Mouse (Mus musculus): Measurements from ENCODE around the gene Pard3b.

Pard3b gene

DNA sequence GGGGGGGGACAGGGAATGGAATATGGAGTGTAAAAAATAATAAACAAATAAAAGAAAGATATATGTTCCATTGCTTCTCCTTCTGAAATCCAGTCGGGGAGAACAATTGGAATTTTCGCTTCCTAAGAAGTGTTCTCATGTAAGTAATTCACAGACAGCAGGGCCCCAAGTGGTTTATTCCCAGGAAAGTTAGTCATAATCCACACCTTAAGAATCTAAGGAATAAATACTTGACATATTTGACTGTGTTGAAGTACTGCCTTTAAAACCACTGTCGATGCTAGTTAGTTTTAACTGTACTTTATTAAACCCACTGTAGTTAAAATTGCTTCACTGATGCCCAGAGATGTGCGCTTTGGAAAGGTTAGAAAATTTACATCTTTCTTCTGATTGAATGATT lies 442.5 kb downstream of the Pard3b start:
- no peak for DNase-seq (ENCODE audit: low spot score in 2 of 2)

DNA sequence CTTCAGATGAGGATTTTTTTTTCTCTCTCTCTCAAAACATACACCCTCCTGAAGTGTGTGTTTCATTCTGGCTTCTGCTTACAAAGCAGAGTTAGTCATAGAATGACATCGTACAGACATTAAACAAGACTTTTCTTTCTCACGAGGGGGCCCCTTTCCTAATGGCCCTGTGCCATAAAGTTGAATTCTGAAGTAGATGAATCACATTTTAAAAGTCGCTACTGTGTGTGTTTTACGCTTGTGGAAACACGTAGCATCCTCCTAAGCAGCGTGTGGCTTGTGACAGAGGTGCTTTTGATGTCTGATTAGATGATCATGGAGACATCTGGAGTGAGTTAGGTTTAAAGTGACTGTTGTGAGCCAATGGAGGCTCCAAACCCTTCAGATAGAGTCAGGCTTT lies 447.4 kb downstream of the Pard3b start:
- DNase-seq (ENCODE audit: low spot score in 2 of 2) = no peak

DNA sequence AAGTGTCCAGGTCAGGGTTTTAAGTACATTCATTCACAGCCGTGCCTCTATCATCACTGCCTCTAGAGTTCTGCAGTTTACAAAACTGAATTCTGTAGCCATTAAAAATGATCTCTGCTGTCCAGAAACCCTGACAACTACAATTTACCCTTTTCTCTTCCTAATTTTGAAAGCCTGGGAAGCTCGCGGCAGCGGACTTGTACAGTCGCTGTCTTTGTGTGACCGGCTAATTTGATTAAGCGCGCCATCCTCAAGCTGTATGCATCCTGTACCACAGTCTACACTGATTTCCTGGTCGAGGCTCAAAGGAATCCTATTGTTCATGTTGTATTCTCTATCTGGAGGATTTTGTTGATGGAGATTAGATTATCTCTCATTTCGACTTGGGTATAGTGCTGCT lies 448.8 kb downstream of the Pard3b start:
- DNase-seq (ENCODE audit: low spot score in 2 of 2) = no peak

DNA sequence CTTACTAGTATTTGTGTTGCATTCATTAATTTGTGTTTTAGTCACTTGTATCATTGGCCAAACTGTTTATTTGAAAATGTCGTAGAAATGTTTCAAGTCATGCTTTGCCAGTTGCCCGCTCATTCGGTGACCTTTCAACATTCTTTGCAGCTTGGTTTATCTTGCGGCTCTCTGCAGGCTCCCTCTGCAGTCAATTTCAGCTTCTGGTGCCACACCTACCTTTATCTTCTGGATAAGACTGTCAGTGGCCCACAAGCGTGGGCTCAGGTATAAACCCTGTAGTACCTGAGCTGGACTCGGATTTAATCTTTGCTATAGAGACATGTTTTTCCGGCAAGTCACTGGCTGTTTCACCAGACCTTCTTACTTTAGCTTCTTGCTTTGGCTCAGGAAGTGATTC lies 456.3 kb downstream of the Pard3b start:
- DNase-seq (ENCODE audit: low spot score in 2 of 2) = no peak

DNA sequence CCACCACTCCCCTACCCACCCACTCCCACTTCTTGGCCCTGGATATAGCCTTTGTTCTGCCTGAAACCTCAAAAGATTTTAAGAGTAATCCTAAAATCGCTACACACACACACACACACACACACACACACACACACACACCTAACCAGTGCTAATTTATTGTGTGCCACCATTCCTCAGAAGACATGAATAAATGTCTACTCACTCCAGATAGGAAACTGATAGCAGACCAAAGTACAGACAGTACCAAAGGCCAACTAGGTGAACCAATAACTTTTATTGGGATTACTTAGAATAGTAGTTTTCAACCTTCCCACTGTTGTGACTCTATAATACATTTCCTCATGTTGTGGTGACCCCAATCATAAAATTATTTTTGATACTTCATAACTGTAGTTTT lies 483.8 kb downstream of the Pard3b start:
- no peak for DNase-seq (ENCODE audit: low spot score in 2 of 2)

DNA sequence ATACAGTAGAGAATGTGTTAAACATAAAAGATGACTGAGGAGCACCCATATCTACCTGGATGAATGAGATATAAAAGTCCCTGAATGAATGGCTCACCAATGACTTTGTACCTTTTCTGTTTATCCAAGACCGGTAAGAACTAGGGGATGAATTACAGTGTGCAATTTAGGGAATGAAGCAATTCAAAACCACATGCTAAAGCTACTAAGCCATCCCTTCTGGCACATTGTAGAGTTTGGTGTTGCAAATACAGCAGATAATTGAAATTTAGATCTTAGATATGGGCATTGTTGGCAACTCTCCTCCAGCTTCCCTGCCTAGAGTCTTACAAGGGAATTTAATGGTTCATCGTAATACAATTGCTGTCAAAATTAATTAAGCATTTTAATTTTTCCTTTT lies 490.6 kb downstream of the Pard3b start:
- no peak for DNase-seq (ENCODE audit: low spot score in 2 of 2)

DNA sequence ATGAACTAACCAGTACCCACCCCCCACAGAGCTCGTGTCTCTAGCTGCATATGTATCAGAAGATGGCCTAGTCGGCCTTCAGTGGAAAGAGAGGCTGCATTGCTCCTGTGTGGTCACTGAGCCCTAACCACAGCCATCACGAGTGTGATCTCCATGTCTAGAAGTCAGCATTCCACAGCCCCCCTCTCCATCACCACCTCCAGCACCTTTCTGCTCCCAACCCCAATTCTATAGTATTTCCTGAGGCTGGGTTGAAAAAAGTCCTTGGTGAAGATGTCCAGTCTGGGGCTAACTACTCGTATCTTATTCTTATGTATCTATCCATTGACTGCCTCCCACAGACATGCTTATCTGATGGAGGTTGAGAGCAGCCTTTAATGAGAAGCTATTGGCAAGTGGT lies 509.5 kb downstream of the Pard3b start:
- DNase-seq (ENCODE audit: low spot score in 2 of 2) = no peak

DNA sequence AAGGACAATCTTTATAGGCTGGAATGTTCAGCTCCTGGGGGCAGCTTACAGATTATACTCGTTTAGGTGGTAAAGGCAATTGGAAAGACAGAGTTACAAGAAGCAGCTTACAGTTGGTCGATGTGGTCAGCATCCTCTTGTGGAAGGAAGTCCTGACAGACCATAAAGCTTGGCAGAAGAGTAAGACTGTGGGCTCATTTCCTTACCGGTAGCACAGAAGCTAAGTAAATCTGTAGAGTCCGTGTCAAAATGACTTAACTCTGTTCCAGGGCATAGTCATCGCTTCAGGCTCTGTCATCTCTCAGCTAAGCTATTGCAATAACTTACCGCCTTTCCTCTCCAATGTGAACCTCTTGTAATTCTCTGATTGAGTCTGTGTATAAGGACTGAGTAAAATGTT lies 510.2 kb downstream of the Pard3b start:
- no peak for DNase-seq (ENCODE audit: low spot score in 2 of 2)

DNA sequence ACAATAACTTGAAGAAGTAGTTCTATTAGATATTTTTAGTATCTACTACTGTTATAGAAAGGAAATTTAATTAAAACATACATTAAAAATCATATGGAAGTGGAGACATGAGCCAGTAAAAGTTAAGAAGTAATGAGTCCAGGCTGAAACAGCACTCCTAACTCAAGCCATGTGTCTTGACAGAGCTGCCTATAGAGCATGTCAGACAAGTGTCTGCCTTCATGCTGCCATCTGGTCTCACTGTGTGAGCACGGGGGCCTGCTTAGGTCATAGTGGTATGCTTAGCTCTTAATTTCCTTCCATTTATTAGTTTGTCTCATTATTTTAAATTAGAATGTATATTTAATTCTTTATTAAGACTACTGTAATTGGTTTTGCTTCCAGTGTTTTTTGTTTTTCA lies 517.3 kb downstream of the Pard3b start:
- no peak for DNase-seq (ENCODE audit: low spot score in 2 of 2)

DNA sequence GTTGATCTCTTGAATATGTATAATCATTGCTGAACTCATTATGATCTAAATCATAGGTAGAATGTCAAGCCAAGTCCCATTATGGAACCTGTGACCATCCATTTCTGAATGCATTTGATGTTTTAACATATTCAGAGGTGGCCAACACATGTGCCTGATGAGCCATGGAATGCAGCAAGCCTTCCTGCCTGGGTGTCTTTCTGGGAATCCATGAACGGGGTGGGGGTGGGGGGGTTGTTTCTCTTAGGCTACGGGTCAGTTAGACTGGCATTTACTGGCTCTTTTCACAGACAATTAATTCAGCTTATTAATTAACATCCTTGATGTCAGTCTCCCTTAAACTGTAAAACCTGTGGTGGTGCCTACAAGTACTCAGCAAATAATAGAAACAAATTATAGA lies 521.0 kb downstream of the Pard3b start:
- DNase-seq (ENCODE audit: low spot score in 2 of 2) = no peak

DNA sequence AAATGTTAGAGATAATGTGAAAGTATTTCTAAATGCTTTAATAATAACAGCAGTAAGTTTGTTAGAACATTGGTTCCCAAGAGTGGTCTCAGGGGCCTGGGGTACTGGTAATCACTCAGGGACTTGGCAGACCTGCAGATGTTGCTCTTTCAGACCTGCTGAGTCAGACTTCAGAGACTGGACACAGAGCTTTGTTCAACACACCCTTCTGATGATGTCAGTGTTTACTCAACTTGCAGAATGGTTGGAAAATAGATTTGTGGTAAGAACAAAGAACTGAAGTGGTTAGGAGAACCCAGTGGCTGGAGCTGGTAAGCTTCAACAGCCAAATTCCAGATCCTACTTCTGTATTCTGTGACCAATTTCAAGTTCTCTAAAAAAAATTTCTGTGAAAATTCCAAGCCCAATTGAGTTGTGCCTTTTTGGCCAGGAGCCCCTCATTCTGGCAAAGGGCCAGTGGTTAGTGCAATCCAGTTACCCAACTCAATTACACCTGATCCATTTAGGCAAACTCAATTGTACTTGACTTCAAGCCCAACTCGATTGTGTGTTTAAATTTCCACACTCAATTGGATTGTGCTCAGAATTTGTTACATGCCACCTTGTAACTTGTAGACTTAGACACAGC lies 536.5 kb downstream of the Pard3b start:
- peak in 1 of 2 experiments; percentile 17 for DNase-seq (ENCODE audit: low spot score in 2 of 2)

DNA sequence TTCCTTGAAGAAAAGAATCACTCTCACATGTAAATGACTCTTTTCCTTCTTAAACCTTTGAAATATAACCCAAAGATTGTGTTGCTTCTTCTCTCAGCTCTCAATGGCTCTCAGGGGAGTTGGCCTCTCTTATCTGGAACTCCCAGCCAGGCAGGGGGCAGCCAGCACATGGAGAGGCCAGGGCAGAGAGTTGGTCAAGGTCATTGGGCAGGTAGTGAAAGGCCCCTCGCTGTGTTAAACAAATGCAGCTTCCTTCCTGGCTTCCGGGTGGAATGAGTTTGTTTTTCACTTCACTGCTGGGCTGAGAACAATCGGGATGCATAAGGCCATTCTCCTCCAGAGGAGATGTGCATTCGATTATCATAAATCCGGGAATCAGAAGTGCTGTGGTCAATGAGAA lies 543.0 kb downstream of the Pard3b start:
- DNase-seq (ENCODE audit: low spot score in 2 of 2) = no peak

DNA sequence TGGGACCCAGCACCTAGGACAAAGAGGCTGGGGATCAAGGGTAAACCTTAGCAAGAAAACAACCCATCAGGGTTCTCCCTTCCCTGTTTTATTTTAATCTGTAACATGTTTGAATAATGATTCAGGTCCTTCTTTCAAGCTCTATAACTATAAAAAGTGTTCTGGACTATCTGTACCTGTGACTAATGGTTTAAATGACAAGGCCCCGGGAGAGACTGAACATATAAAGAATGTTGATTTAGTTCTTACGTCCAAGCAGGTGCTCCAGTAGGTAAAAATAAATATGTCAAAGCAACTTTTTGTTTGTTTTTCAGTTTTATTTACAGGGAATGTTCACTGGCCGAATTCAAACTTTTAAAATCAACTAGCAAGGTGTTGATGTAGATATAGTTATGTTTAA lies 544.0 kb downstream of the Pard3b start:
- DNase-seq (ENCODE audit: low spot score in 2 of 2) = no peak

DNA sequence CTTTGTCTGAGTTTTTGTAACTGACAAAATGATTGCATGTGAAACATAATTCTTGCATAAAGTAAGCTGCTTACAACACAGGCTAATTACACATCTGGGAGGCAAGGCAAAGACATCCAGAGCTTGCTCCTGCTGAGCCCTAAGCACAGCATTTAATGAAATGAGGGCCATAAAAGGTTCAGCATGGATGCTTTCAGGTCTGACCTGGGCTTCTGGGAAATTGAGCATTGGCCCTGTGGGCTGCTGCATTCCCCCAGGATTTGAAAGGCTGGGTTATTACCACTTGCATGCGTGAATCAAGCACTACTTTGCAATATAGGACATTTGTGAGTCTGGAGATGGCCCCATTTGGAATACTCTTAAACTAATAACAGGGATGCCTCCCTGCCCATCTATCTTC lies 552.2 kb downstream of the Pard3b start:
- no peak for DNase-seq (ENCODE audit: low spot score in 2 of 2)

DNA sequence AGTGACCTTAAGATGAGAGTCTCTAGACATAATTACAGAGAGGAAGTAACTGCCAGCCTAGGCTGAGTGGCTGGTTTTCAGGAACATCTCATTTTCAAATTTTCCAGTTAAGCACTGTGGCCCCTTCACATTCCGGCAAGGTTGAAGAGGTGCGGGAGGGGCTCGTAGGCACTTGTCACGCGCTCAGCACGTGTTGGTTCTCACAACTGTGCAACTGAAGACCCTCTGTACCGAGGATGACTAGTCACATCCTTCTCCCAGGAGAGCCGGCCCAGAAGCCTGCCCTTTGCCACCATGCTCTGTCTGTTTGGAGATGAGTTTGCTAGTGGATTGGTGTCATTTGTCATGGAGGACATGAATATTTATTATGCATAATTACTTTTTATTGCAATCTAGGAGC lies 558.9 kb downstream of the Pard3b start:
- no peak for DNase-seq (ENCODE audit: low spot score in 2 of 2)

DNA sequence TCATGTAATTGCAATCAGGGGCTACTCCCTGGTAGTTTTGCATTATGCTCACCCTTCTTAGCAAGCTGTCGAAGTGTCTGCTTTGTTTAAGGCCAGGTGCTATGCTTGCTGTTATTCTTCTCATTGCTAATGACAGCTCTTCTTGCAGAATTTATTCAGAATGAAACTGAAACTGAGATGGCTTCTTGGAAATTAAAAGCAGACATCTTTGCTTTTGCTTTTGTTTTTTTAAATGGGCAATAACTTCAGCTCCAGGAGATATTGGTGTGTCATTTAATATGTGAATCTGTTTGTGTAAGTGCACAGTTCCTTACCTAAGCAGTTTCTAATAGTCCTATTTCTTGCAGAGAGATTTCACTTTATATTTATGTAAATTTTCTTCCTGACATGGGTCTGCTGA lies 562.3 kb downstream of the Pard3b start:
- DNase-seq (ENCODE audit: low spot score in 2 of 2) = no peak

DNA sequence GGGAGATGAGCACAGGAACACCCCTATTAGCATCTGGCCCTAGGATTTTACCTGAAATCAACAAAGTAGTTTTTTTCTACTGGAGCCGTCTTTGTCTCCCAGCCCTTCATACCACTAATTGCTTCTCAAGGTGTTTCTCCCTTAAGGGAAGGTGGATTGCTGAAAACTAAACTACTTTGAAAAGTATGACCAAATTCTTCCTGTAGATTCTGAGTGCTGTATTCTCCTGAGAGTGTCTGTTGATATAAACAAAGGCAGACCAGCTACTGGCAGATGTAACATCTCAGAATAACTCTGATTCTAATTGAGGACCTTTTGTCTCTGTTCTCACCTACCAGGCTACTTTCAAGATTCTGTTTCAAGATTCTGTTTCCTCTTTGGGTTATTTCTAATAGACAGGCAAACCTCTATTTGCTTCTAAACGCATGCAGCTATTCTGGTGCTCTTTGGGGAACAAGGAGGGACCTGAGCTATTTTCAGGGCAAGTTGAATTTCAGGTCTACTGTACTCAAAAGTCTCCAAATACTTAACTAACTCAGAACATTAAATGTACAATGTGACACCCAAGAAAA lies 563.1 kb downstream of the Pard3b start:
- no peak for DNase-seq (ENCODE audit: low spot score in 2 of 2)

DNA sequence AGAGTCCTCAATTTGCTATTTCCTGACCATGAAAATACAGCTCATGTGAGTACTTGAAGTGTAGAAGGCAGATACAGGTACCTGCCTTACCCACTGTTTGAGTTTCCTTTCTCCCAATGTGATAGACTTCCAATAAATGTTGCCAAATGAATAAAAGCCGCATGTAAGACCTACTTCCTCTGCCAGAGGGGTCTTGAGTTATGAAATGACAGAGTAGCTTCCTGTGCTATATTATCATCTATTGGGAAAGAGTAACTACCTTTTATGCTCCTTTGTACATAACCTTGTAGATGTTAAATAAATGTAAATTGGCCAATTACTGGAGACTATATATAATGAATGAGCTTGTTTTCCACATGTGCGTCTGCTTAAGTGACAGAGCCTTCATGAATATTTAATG lies 574.7 kb downstream of the Pard3b start:
- DNase-seq (ENCODE audit: low spot score in 2 of 2) = no peak

DNA sequence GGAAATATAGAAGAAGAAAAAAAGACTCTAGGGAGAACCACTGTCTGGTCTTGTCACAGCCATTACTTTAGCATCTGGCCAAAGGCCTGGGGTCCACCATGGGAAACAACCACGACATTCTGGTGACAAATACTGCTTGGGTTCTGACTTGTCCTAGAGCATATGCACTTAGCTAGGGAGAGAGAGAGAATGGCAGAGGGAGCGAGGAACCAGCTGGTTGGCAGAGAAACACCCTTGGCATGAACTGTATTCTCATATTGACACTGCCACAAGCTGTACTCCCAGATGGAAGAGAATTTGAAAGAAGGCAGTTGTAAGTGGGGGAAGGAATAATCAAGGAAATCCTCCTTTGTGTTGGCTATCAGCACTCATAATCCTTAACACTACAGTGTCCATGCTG lies 577.2 kb downstream of the Pard3b start:
- DNase-seq (ENCODE audit: low spot score in 2 of 2) = peak in 1 of 2 experiments; percentile 52

DNA sequence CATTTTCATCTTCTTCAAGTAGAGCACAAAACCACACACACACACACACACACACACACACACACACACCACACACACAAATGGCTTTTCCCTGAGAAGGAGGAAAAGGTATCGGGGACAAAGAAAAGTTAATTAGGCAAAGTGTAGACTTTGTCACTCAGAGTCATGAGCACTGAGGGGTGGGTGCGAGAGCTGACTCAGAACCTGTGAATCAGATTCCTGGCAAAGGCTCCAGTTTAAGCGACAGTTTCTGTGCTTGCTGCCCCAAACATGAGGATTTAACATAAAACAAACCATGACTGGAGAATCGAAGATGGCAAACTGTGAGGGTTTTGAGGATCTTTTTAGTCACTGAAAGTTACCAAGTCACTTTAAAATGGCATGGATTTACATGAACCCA lies 577.9 kb downstream of the Pard3b start:
- no peak for DNase-seq (ENCODE audit: low spot score in 2 of 2)

DNA sequence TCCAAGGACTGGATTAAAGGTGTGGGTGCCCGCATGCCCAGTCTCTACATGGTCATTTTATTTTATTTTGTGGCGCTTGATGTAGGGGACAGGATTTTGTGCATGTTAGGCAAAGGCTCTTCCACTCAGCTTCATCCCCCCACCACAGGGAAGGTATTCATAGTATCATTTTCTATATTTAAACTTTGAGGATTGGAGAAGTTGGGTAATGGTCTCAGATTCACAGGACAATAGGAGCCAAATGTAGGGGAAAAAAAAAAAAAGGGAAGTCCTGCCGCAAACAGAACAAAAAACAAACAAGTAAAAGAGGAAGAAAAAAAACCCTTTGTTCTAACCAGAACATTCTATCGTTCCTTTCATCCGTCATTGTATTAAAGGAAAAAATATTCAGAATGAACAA lies 590.5 kb downstream of the Pard3b start:
- no peak for DNase-seq (ENCODE audit: low spot score in 2 of 2)

DNA sequence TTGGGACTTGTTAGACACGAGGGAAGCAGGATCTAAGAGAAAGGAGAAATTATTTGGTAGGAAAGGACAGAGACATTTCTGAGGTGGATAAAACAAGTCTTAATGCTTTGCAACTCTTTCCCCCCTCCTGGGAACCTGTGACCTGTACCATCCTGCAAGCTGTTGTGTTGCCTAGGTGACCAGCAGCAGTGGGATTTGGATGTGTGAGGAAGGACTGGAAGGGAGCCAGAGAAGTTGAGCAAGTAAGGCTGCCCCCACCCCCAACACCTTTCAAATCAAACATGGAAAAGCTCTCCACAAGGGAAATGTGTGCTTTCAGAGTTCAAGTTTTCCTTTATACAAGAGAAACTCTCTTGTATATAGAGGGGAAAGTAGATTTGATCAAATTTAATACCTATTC lies 595.4 kb downstream of the Pard3b start:
- no peak for DNase-seq (ENCODE audit: low spot score in 2 of 2)

DNA sequence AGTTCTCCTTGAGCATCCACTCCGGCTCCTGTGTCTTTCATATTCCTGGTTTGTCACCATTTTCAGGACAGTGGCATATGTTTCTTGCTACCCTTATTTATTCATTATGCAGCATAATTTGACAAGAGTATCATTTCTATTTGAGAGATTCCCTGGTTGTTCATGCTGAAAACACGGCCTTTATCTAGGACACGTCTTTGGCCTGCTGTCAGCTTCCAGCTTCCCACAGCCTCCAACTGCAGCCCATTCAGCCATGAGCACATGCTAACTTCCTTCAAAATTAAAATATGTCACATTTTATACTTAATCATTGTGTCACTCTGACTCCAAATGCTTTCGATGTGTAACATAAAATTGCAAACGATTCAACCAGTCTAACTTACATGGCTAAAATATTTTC lies 596.5 kb downstream of the Pard3b start:
- no peak for DNase-seq (ENCODE audit: low spot score in 2 of 2)
